Mouse (Mus musculus) MEL (cell line): ENCODE results near the gene D10Wsu102e.

Experiments
- CTCF ChIP-seq, 3 experiments: IDR thresholded peaks in 2 of 3; conservative IDR thresholded peaks in 1 of 3; 2 replicates each; pipeline ENCODE4 v1.5.1; 2011 to 2012; ENCODE audit warnings: low read length in 3 of 3, low read depth in 2 of 3, mild to moderate bottlenecking in 2 of 3, improper control_type of control experiment in 1 of 3, inconsistent platforms in 1 of 3, mixed read lengths in 1 of 3, moderate library complexity in 1 of 3; ENCODE audit not compliant: control insufficient read depth in 1 of 3, insufficient read depth in 1 of 3, poor library complexity in 1 of 3, severe bottlenecking in 1 of 3
- GATA1 ChIP-seq: IDR thresholded peaks from 2 replicates; pipeline ENCODE4 v1.6.1; 2011; ENCODE audit warnings: low read depth, low read length, improper control_type of control experiment
- HCFC1 ChIP-seq: IDR thresholded peaks from 2 replicates; pipeline ENCODE4 v1.6.1; 2012; ENCODE audit warnings: low read depth, mild to moderate bottlenecking, inconsistent platforms, low read length, improper control_type of control experiment, moderate library complexity
- NELFE ChIP-seq: IDR thresholded peaks from 2 replicates; pipeline ENCODE4 v1.6.1; 2011; ENCODE audit warnings: low read depth, low read length, improper control_type of control experiment
- POLR2A ChIP-seq, 2 experiments: IDR thresholded peaks; 2 replicates each; pipeline ENCODE4 v1.6.1; 2011 to 2012; ENCODE audit warnings: low read length in 2 of 2, mild to moderate bottlenecking in 2 of 2, control low read depth in 1 of 2, improper control_type of control experiment in 1 of 2, low read depth in 1 of 2, moderate library complexity in 1 of 2; ENCODE audit not compliant: control insufficient read depth in 1 of 2, insufficient read depth in 1 of 2, poor library complexity in 1 of 2
- POLR2AphosphoS5 ChIP-seq: IDR thresholded peaks from 2 replicates; pipeline ENCODE4 v1.6.1; 2012; ENCODE audit warnings: low read depth, borderline replicate concordance, mild to moderate bottlenecking, inconsistent platforms, low read length, moderate library complexity, mixed read lengths
- ZC3H11A ChIP-seq: IDR thresholded peaks from 2 replicates; pipeline ENCODE4 v1.6.1; 2012; ENCODE audit warnings: low read depth, mild to moderate bottlenecking, inconsistent platforms, low read length, improper control_type of control experiment

DNA sequence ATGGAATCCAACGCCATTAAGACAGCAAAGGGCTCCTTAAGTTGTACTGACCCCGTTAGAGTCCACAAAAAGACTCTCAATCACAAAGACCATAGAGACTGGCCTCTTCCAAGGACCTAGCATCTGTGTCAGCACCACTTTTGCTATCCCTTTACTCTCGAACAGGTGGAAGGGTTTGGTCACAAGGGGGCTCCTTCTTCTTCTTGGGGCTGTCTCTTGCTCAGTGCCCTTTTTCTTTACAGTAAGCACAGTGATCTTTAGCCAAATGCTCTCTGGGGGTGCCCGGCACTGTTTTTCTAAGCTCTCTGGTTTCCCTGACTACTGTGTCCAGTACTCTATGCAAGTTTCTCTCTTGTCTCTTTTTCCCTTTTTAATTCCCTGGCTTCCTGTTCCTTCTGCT, 22.5 kb downstream of the D10Wsu102e start:
- TF ChIP-seq HCFC1 (no peak), CTCF (IDR thresholded peaks at IDR 0.05 in 2 of 3, conservative IDR thresholded peaks at IDR 0.05 in 1 of 3; ENCODE audit: control insufficient read depth in 1 of 3, insufficient read depth in 1 of 3, low read depth in 2 of 3, low read length in 3 of 3, poor library complexity in 1 of 3, severe bottlenecking in 1 of 3) (no peak), GATA1 (no peak), POLR2A (IDR thresholded peaks at IDR 0.05; ENCODE audit: control insufficient read depth in 1 of 2, insufficient read depth in 1 of 2, low read depth in 1 of 2, low read length in 2 of 2, poor library complexity in 1 of 2) (no peak), ZC3H11A (no peak), NELFE (no peak), POLR2AphosphoS5 (no peak)
